Mouse (Mus musculus) brain, embryonic 14.5 days (tissue): Measurements from ENCODE around the gene Zfand2b.

Source experiments
- CTCF ChIP-seq: fragments of 200-500 bp; IDR thresholded peaks from 2 replicates; pipeline ENCODE4 v1.5.1; 2012; ENCODE audit warnings: inconsistent platforms, mild to moderate bottlenecking, moderate library complexity, borderline replicate concordance; ENCODE audit not compliant: insufficient read depth, insufficient read length; ENCODE audit errors: extremely low read depth
- POLR2A ChIP-seq: fragments of 200-500 bp; IDR thresholded peaks from 2 replicates; pipeline ENCODE4 v1.6.1; 2012; ENCODE audit warnings: mild to moderate bottlenecking, inconsistent platforms, borderline replicate concordance; ENCODE audit not compliant: poor library complexity, insufficient read depth, insufficient read length, severe bottlenecking; ENCODE audit errors: extremely low read depth

DNA sequence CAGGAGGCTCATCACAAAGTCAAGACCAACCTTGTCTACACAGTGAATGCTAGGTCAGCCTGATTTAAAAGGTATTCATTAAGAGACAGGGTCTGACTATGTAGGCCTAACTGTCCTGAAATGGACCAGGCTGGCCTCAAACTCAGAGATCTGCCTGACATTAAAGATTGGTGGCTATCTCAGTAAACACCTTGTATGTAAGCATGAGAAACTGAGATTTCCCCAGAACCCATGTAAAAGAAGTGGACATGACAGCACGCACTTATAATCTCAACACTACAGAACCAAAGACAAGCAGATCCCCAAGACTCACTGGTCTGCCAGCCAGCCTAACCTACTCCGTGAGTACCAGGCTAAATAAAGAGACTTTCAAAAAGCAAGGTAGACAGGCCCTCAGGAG lies 30.0 kb upstream of the Zfand2b start:
- TF ChIP-seq CTCF: no peak
- no peak for TF ChIP-seq POLR2A
